Mouse (Mus musculus): ENCODE data around the gene Ssbp3.

Ssbp3 gene

DNA sequence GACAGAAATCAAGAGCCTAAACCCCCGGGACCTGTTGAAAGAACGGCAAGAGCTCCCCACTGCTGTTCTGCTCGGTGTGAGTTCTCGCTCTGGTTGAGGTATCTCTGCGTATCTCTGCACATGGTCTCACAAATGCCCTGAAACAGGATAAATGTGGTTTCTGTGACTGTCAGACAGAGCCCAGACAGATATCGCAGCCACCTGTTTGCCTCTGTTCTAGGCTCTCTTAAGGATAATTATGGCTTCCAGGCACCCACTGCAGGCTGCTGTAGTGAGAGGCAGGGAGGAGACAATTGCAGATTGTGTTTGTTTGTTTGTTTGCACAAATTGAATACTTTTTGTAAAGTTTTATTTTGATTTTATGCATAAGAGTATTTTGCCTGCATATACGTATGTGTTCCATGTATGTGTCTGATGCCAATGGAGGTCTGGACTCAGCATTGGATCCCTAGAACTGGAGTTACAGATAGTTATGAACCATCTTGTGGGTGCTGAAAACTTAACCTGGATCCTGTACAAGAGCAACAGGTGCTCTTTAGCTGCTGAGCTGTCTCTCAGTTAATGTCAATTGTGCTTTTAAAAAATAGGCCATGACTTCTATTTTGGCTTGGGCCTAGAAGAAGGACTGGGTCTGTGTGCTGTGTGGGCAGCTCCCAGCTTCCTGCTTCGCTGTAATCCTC is 101.0 kb downstream of the Ssbp3 start:
- no peak for DNase-seq (ENCODE audit: low spot score)

DNA sequence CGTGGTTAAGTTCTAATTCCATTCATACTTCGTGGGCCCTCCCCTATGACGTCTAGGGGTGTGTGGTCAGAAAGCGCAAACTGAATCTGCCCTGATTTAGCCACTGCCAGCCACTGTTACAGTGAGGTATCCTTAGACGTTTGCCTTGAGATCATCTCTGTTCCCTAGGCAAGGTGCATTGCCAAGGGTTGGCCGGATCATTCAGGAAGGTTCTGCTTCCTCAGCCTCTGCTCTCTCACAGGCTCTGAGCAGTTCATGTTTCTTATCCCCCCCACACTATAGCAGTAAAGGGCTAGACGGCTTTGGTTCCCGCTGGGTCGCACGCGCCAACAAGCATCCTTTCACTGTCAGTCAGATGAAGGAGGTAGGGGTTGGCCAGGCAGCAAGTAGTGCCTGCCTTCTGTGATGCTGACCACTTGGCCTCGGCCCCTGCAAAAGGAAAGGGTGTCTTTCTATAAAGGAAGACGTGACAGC is 101.5 kb downstream of the Ssbp3 start:
- no peak for DNase-seq (ENCODE audit: low spot score)

- no peak for DNase-seq (ENCODE audit: low spot score)
Observed at GRCm38 (mm10) chr4:107012574-107012973, 102.1 kb downstream of the Ssbp3 start.

DNA sequence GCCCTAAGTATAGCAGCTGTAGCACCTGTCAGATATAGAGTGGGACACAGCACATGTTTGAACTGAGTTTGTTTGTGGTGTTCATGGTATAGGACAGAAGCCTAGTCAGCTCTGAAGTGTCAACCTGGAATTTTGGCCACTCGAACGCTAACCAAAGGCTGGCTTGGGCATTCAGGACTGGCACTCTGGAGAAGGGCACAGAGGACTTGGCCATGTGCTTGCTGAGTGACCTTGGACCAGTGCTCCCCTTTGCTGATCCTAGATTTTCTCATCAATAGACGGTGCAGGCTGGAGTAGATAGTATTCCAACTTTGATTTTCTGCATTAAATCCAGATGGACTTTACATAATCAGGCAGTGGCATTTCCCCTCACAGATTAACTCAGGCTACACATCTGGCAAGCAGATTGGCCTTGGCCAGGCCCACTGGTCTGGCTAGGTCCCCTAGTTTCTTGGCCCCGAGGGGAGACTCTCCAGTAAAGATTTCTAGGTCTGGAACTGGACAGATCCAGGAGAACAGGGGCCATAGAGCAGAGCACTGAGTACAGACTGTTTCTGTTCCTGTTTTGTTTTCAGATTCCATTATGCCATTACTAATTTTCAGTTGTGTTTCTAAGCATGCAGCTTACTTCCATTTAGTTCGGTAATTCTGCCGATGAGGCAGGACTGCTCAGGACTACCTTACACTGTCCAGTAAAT is 102.8 kb downstream of the Ssbp3 start:
- no peak for DNase-seq (ENCODE audit: low spot score)

- no peak for DNase-seq (ENCODE audit: low spot score)
Observed at GRCm38 (mm10) chr4:107013817-107014260, 103.3 kb downstream of the Ssbp3 start.

GRCm38 (mm10) chr4:107015971-107016511 is 105.5 kb downstream of the Ssbp3 start:
- no peak for DNase-seq (ENCODE audit: low spot score)

GRCm38 (mm10) chr4:107017257-107017656 is 106.8 kb downstream of the Ssbp3 start:
- no peak for DNase-seq (ENCODE audit: low spot score)

GRCm38 (mm10) chr4:107018521-107018920 is 108.0 kb downstream of the Ssbp3 start:
- DNase-seq (ENCODE audit: low spot score), result no peak

- peak; percentile 29 for DNase-seq (ENCODE audit: low spot score)
Observed at GRCm38 (mm10) chr4:107019027-107019426, 108.5 kb downstream of the Ssbp3 start.

GRCm38 (mm10) chr4:107020287-107021000 is 109.9 kb downstream of the Ssbp3 start:
- no peak for DNase-seq (ENCODE audit: low spot score)

DNA sequence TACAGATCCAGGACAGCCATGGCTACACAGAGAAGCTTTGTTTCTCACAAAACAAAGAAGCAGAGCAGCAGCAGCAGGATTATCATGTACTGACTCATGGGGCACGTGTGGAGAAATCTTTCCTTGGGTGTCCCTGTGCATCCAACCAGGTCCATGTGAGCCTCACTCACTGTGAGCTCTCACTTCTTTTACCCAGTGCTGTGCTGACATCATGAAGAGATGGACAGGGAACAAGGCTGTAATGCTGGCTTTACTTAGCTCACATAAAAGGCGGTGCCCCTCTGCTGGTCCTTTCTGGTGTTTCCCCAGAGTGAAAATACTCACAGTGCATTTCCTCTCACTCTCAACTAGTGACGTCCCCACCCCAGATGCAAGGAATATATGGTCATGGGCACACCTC is 111.0 kb downstream of the Ssbp3 start:
- no peak for DNase-seq (ENCODE audit: low spot score)

DNA sequence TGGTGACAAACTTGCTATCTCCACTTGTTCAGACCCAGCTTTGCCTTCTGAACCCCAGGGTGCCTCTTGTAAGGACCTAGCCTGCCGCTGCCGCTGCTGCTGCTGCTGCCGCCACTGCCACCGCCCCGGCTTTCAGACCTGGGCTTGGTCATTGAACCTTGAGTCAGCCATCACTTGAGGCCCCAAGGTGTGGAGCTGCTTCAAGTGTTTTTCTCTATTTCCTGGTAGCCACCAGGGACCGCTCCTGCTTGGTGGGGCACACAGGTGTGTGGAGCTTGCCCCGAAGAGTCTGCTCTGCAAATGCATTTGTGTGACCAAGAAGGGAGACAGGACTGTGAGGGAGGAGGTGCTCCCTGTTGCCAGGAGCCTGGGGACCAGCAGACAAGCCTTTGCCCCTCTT is 114.4 kb downstream of the Ssbp3 start:
- no peak for DNase-seq (ENCODE audit: low spot score)

DNA sequence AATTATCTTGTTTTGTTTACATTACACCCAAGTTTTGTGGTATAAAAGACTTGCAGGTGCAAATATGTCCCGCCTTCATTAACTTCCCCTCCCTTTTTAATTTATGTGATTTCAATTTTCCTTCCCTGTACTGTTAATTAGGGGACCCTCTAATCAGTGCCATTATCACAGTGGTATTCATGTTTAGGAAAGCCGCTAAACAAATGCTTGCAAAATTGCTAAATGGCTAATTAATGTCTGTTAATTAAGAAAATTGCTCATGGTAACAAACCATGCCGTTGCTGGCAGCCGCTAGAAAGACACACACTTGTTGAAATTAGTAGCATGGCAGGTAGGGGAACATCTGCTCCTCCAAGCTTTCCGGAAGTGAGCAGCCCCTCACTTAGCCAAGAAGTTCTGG is 114.9 kb downstream of the Ssbp3 start:
- no peak for DNase-seq (ENCODE audit: low spot score)

- no peak for DNase-seq (ENCODE audit: low spot score)
Observed at GRCm38 (mm10) chr4:107026451-107026850, 116.0 kb downstream of the Ssbp3 start.

GRCm38 (mm10) chr4:107035689-107036088 is 125.2 kb downstream of the Ssbp3 start:
- DNase-seq (ENCODE audit: low spot score), result no peak

GRCm38 (mm10) chr4:107036985-107037384 is 126.5 kb downstream of the Ssbp3 start:
- DNase-seq (ENCODE audit: low spot score), result no peak

DNA sequence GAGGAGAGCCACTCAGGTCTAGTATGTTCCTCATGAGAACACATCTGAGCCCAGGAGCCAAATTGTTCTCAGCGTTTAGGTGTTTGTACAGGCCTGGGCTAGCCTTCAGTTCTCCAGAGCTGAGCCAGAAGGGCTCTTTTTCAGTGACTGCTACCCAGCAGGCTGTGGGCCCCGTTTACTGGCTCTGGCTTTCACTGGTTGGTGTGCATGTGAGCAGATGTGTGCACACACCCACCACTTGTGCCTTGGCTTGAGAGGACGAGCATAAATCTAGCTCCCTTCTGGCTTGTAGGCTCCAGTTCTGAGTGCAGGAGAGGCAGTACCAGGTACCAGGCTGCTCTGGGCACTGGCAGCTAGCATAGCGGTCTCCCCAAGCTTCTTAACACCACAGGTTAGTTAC is 127.8 kb downstream of the Ssbp3 start:
- DNase-seq (ENCODE audit: low spot score), result no peak

GRCm38 (mm10) chr4:107039270-107039669 is 128.8 kb downstream of the Ssbp3 start:
- DNase-seq (ENCODE audit: low spot score), result no peak

- no peak for DNase-seq (ENCODE audit: low spot score)
Observed at GRCm38 (mm10) chr4:107042304-107042703, 131.8 kb downstream of the Ssbp3 start.

DNA sequence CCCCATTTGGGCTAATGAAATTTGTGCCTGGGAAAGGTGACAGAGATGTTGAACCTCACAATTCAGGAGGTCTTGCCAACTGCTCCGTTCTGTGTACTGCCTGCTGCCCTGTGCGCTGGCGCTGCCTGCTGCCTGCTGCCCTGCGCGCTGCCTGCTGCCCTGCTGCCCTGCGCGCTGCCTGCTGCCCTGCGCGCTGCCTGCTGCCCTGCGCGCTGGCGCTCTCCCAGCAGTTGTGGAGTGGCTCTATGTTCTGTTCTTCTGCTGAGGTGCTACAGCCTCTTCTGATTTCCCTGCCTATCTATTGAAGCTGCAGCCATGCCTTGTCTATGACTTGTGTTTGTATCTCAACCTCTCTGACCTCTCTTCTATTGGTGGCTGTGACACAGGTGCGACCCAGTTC is 134.7 kb downstream of the Ssbp3 start:
- DNase-seq (ENCODE audit: low spot score), result no peak

DNA sequence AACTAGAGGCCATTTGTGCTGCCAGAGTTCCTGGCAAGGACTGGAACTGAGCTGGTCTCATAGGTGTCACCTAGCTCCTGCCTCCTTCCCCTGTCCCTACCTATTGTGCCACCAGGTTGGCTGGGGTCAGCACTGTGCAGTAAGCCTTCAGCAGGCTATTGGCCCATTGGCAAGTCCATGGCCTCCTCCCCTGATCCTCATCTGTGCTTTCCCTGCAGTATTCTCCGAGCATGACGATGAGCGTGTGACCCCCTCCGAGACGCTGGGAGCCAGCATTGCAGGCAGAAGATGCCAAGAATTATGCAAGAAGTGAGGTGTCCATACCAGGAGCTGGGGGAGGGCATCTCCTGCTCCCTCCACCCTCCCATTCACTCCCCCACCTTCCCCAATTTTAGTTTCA is 137.3 kb downstream of the Ssbp3 start:
- DNase-seq (ENCODE audit: low spot score), result no peak

DNA sequence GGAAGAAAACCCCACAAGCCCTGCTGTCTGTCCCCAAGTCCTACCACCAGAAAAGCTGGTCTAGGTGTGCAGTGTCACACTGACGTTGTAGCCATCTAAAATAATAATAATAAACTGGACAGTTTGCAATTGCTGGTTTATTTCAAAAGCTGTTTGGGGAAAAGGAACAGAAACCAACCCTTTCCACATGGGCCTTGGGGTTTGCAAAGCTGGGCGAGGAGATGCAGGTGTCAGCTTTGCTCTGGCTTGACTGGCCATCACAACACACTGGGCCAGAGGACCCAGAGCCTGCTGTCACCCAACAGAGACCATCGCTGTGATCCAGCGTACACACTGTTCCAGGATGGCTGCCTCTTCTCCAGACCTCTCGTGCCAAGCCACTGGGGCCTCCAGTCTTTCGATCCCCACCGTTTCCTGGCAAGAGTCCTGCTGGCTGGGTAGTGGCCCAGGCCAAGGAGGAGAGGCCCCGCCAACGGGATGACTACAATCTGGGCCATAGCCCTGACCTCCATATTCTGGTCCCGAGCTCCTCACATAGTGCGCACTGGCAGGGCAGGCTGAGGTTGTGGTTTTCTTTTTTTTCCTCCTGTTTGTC is 138.2 kb downstream of the Ssbp3 start:
- no peak for DNase-seq (ENCODE audit: low spot score)

Data from left cerebral cortex, adult 11 months (tissue).